Mouse (Mus musculus) thymus, postnatal 10 days (tissue): ENCODE data around the gene Phlpp2.

Experiments
- DNase-seq, 2 experiments: peaks; one replicate each; pipeline ENCODE4 v3.0.0; 2021; ENCODE audit warnings: low spot score in 2 of 2

Phlpp2 gene

GRCm38 (mm10) chr8:109902379-109902778 lies 34.0 kb downstream of the Phlpp2 start:
- no peak for DNase-seq

GRCm38 (mm10) chr8:109903909-109904469 lies 35.6 kb downstream of the Phlpp2 start:
- no peak for DNase-seq

GRCm38 (mm10) chr8:109904928-109905668 lies 36.8 kb downstream of the Phlpp2 start:
- DNase-seq, result no peak

- no peak for DNase-seq
Measured at GRCm38 (mm10) chr8:109906907-109907306, 38.6 kb downstream of the Phlpp2 start.

- no peak for DNase-seq
Measured at GRCm38 (mm10) chr8:109907376-109907775, 39.0 kb downstream of the Phlpp2 start.

GRCm38 (mm10) chr8:109917277-109917676 lies 48.9 kb downstream of the Phlpp2 start:
- peak in 1 of 2 experiments; percentile 43 for DNase-seq

- DNase-seq, result no peak
Measured at GRCm38 (mm10) chr8:109920406-109921390, 52.4 kb downstream of the Phlpp2 start.

GRCm38 (mm10) chr8:109941606-109942360 lies 73.4 kb downstream of the Phlpp2 start:
- no peak for DNase-seq

GRCm38 (mm10) chr8:109945153-109945632 lies 76.9 kb downstream of the Phlpp2 start:
- DNase-seq, result no peak

- no peak for DNase-seq
Measured at GRCm38 (mm10) chr8:109945694-109946093, 77.4 kb downstream of the Phlpp2 start.

GRCm38 (mm10) chr8:109946272-109946671 lies 77.9 kb downstream of the Phlpp2 start:
- no peak for DNase-seq

- DNase-seq, result no peak
Measured at GRCm38 (mm10) chr8:109947447-109948284, 79.3 kb downstream of the Phlpp2 start.

GRCm38 (mm10) chr8:109948285-109948564 lies 79.9 kb downstream of the Phlpp2 start:
- DNase-seq, result no peak

- DNase-seq, result no peak
Measured at GRCm38 (mm10) chr8:109952171-109952570, 83.8 kb downstream of the Phlpp2 start.

GRCm38 (mm10) chr8:109954486-109954948 lies 86.2 kb downstream of the Phlpp2 start:
- no peak for DNase-seq

GRCm38 (mm10) chr8:109957167-109958028 lies 89.1 kb downstream of the Phlpp2 start:
- DNase-seq, result peak in 1 of 2 experiments; percentile 21

- DNase-seq, result no peak
Measured at GRCm38 (mm10) chr8:109958036-109958655, 89.8 kb downstream of the Phlpp2 start.

GRCm38 (mm10) chr8:109959112-109959511 lies 90.8 kb downstream of the Phlpp2 start:
- DNase-seq, result no peak
